Comparison of ENCODE assay signal across 8 mouse cellular contexts in genomic region chr7:67672650-67673049, GRCm38 (mm10). TPM values are rescaled to one million over a fixed set of nuclear protein-coding genes. Genes with fewer than 3 reads are reported as not detected.
DNase-seq lines count a peak whose midpoint lies in the region; ATAC-seq and TF ChIP-seq lines count a peak whose summit lies in the region.

No protein-coding gene starts in this region.

- peak; percentile 22; the same call in 1 of the 2 replicates for ATAC-seq in G1E (ENCODE audit: extremely low read depth, insufficient number of reproducible peaks, low FRiP score, poor library complexity, severe bottlenecking)
- ATAC-seq in cerebellum, adult (ENCODE audit: insufficient number of reproducible peaks, low FRiP score, low TSS enrichment): peak; percentile 72
- peak; percentile 78 for ATAC-seq in forebrain, embryonic 16.5 days
- peak; percentile 79 for ATAC-seq in lung, embryonic 16.5 days (ENCODE audit: low read depth)

- no peaks in the 10 kb centered on the region for H3K27me3 ChIP-seq in G1E (ENCODE audit: insufficient read depth, low read length)
- H3K27me3 ChIP-seq in forebrain, embryonic 16.5 days (replicated peaks; ENCODE audit: control insufficient read depth, insufficient read depth, low read length): no peaks in the 10 kb centered on the region
- H3K27me3 ChIP-seq in lung, embryonic 16.5 days (ENCODE audit: control insufficient read depth, insufficient read depth, low read depth, low read length): no peaks in the 10 kb centered on the region

- TF ChIP-seq CTCF in G1E (IDR thresholded peaks at IDR 0.05; ENCODE audit: low read depth, low read length): peak; percentile 86

- no peak overlapping the region for H3K4me3 ChIP-seq in G1E (ENCODE audit: low read depth, low read length)
- no peak overlapping the region for H3K4me3 ChIP-seq in forebrain, embryonic 16.5 days (replicated peaks; ENCODE audit: low read length)
- no peak overlapping the region for H3K4me3 ChIP-seq in lung, embryonic 16.5 days (ENCODE audit: low read length)

- H3K36me3 ChIP-seq in G1E (replicated peaks): no peaks in the 10 kb centered on the region
- H3K36me3 ChIP-seq in forebrain, embryonic 16.5 days (ENCODE audit: control insufficient read depth, insufficient read depth): peaks cover 2% of the 10 kb centered on the region; the same call in 1 of the 2 replicates
- peaks cover 7% of the 10 kb centered on the region for H3K36me3 ChIP-seq in lung, embryonic 16.5 days (ENCODE audit: control insufficient read depth, insufficient read depth, low read length)

- H3K27ac ChIP-seq in forebrain, embryonic 16.5 days (ENCODE audit: low read length): no peak overlapping the region
- no peak overlapping the region for H3K27ac ChIP-seq in lung, embryonic 16.5 days (ENCODE audit: low read length)

- 6% methylated on average over 10 of the region's 10 CpGs for WGBS in forebrain, embryonic 16.5 days
- 5% methylated on average over 10 of the region's 10 CpGs for WGBS in lung, embryonic 16.5 days

- no peak for DNase-seq in G1E (ENCODE audit: low spot score)
- peak; percentile 99 for DNase-seq in heart, postnatal 4 days
- peak; percentile 91 to 98 for DNase-seq in layer of hippocampus, adult 18-20 months (ENCODE audit: low spot score in 2 of 2)
- DNase-seq in ovary, postnatal 36 days (ENCODE audit: low spot score): peak; percentile 91
- DNase-seq in thymus, postnatal 10 days (ENCODE audit: low spot score in 2 of 2): peak; percentile 73 to 93

- H3K4me2 ChIP-seq in forebrain, embryonic 16.5 days (ENCODE audit: low read length): peak overlapping the region; percentile 37
- no peak overlapping the region for H3K4me2 ChIP-seq in lung, embryonic 16.5 days (ENCODE audit: low read depth, low read length)

- no peaks in the 10 kb centered on the region for H3K4me1 ChIP-seq in G1E (ENCODE audit: insufficient read depth, low read depth, low read length)
- H3K4me1 ChIP-seq in forebrain, embryonic 16.5 days (replicated peaks; ENCODE audit: control insufficient read depth, insufficient read depth, low read length): peaks cover 3% of the 10 kb centered on the region; the same call in 1 of the 2 replicates
- peaks cover 10% of the 10 kb centered on the region for H3K4me1 ChIP-seq in lung, embryonic 16.5 days (replicated peaks; ENCODE audit: control insufficient read depth, insufficient read depth, low read length)

- H3K9ac ChIP-seq in forebrain, embryonic 16.5 days (replicated peaks; ENCODE audit: low read depth, low read length): no peak overlapping the region
- no peak overlapping the region for H3K9ac ChIP-seq in lung, embryonic 16.5 days (ENCODE audit: low read length)

- H3K9me3 ChIP-seq in G1E (replicated peaks): peaks cover 2% of the 10 kb centered on the region; the same call in 1 of the 2 replicates
- H3K9me3 ChIP-seq in forebrain, embryonic 16.5 days (ENCODE audit: control insufficient read depth, low read length): peaks cover 2% of the 10 kb centered on the region; the same call in 1 of the 2 replicates
- no peaks in the 10 kb centered on the region for H3K9me3 ChIP-seq in lung, embryonic 16.5 days (ENCODE audit: control insufficient read depth, low read length)

RNA-seq across cellular contexts. Expression of gene Ttc23, which starts 25.4 kb away (rescaled TPM):
- total RNA-seq in G1E (2014; fragmentation: Nextera tagmentation): 1.1 and 3.3 TPM in 2 replicates
- 0.70 and 3.9 TPM in 2 replicates for total RNA-seq in G1E (2017)
- 0.03 and 0.07 TPM in 2 replicates for polyA plus RNA-seq in G1E (2012)
- 8.4 and 10.6 TPM in 2 replicates for polyA plus RNA-seq in forebrain, embryonic 16.5 days (2015; fragmentation: Nextera tagmentation; extraction: Ambion mirVana)
- total RNA-seq in heart, postnatal 4 days (2021): 10 to 100 TPM; 34.9 TPM
- 1 to 10 TPM; 5.2 to 6.6 TPM for total RNA-seq in layer of hippocampus, adult 18-20 months (2021)
- 27.1 and 29.8 TPM in 2 replicates for polyA plus RNA-seq in lung, embryonic 16.5 days (2015; fragmentation: Nextera tagmentation; extraction: Ambion mirVana)

RNA-seq across cellular contexts. Expression of gene Lrrc28, which starts 27.6 kb away (rescaled TPM):
- total RNA-seq in G1E (2014; fragmentation: Nextera tagmentation) (28.8 and 41.2 TPM in 2 replicates), G1E (2017) (9.3 and 16.6 TPM in 2 replicates)
- 8.9 and 11.4 TPM in 2 replicates for polyA plus RNA-seq in G1E (2012)
- polyA plus RNA-seq in forebrain, embryonic 16.5 days (2015; fragmentation: Nextera tagmentation; extraction: Ambion mirVana): 31.9 and 34.3 TPM in 2 replicates
- 10 to 100 TPM; 15.7 to 17.7 TPM for total RNA-seq in heart, postnatal 4 days (2021)
- 10 to 100 TPM; 37.5 to 41.0 TPM for total RNA-seq in layer of hippocampus, adult 18-20 months (2021)
- polyA plus RNA-seq in lung, embryonic 16.5 days (2015; fragmentation: Nextera tagmentation; extraction: Ambion mirVana): 13.5 and 16.9 TPM in 2 replicates

Comparison
In these comparisons a context has a peak if more than half of its experiments do, and no peak if none do; other contexts are left out.
1. ATAC-seq: peak in every context shown above with its lines; median percentile 79 in lung, embryonic 16.5 days; 78 in forebrain, embryonic 16.5 days; 72 in cerebellum, adult; 22 in G1E.
2. RNA of gene Ttc23, which starts 25.4 kb away (total RNA-seq): 34.9 TPM in heart, postnatal 4 days; 5.2 to 6.6 TPM in layer of hippocampus, adult 18-20 months and 0.70 to 3.9 TPM in G1E; every median in the first group is over 4 times any median in the second.